Mouse (Mus musculus) liver, embryonic 15.5 days (tissue): ENCODE measurements around the gene Ranbp17. TPM values are rescaled to one million over a fixed set of nuclear protein-coding genes. Genes with fewer than 3 reads are reported as not detected.
A peak's percentile ranks its signal among the peaks of the same experiment; 100 is the strongest.
"Not testable (repeated sequence)": the region's sequence is repeated elsewhere in the genome, so short reads cannot be mapped to it uniquely, and the experiment has no call there.

ENCODE experiments used
- ATAC-seq: fragments of 200-750 bp; cut with Nextera tagmentation; 2 replicates; pipeline ENCODE4 v1.8.0; 2017; ENCODE audit warnings: moderate number of reproducible peaks, mild to moderate bottlenecking, moderate library complexity; ENCODE audit not compliant: insufficient read depth
- H3K27ac ChIP-seq: fragments of 300-500 bp; sonication (generic); replicated peaks from 2 replicates; pipeline ENCODE4 v1.5.1; 2015; ENCODE audit warnings: mild to moderate bottlenecking, inconsistent platforms
- H3K27me3 ChIP-seq: fragments of 300-500 bp; sonication (generic); 2 replicates; pipeline ENCODE4 v1.6.1; 2015; ENCODE audit warnings: mild to moderate bottlenecking, inconsistent platforms
- H3K36me3 ChIP-seq: fragments of 300-500 bp; sonication (generic); replicated peaks from 2 replicates; pipeline ENCODE4 v1.6.1; 2015; ENCODE audit warnings: moderate library complexity, mild to moderate bottlenecking, inconsistent platforms
- H3K4me1 ChIP-seq: fragments of 300-500 bp; sonication (generic); replicated peaks from 2 replicates; pipeline ENCODE4 v1.6.1; 2015; ENCODE audit warnings: inconsistent platforms
- H3K4me2 ChIP-seq: fragments of 300-500 bp; sonication (generic); 2 replicates; pipeline ENCODE4 v1.6.1; 2015; ENCODE audit warnings: moderate library complexity, mild to moderate bottlenecking, inconsistent platforms
- H3K4me3 ChIP-seq: fragments of 300-500 bp; sonication (generic); replicated peaks from 2 replicates; pipeline ENCODE4 v1.5.1; 2015; ENCODE audit warnings: mild to moderate bottlenecking, inconsistent platforms
- H3K9ac ChIP-seq: fragments of 300-500 bp; sonication (generic); 2 replicates; pipeline ENCODE4 v1.6.1; 2015; ENCODE audit warnings: moderate library complexity, mild to moderate bottlenecking, inconsistent platforms
- H3K9me3 ChIP-seq: fragments of 300-500 bp; sonication (generic); replicated peaks from 2 replicates; pipeline ENCODE4 v1.6.1; 2016; ENCODE audit warnings: inconsistent platforms
- WGBS: fragments of 180-500 bp; shearing (Covaris S2); methylation state at CpG from one replicate; pipeline ENCODE4 v1.1.7; 2015; ENCODE audit warnings: mixed read lengths; ENCODE audit not compliant: insufficient replicate concordance; 5-methylcytosine and 5-hydroxymethylcytosine counted together
- polyA plus RNA-seq: library from polyadenylated mRNA; unstranded; fragments of >200 nt; fragmentation: Nextera tagmentation; extraction: Ambion mirVana; gene quantifications from 2 replicates; pipeline ENCODE4 v1.2.1, GENCODE M21; 2015

Ranbp17 gene
- polyA plus RNA-seq, 1 experiment from 2014 or later = 2.4 TPM

DNA sequence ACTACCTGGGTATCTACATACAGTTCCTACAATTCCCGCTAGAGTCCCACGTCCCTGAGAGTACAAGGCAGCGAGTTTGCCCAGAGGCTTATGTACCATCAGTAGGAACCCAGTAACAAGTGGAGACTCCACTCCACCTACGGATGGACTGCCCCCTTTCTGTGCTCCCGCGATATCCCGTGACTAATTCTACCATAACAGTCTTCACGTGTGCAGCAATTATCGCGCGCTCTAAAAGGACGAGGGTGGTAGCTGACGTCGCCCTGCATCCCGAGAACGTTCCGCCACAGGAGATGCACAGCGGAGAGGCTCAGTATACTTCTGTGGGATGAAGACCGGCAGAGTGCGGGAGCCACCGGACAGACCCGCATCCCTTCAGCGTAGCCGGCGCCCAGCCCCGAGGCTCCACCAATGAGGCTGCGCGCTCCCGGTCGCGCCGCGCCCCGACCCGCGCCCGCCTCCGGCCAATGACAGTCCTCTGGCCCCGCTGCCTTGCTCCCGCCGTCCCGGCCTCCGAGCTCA lies 631 bp downstream of the Ranbp17 start:
- H3K27me3 ChIP-seq = no peaks in the 10 kb centered on the region
- peak; percentile 91 for ATAC-seq
- peak overlapping the region; percentile 81 for H3K4me3 ChIP-seq
- WGBS = under 1% methylated on average over 43 of the region's 43 CpGs
- peaks cover 16% of the 10 kb centered on the region for H3K4me1 ChIP-seq
- 0 out of 2 replicates have a peak overlapping the region, but pooled peaks have one; percentile 48 for H3K27ac ChIP-seq
- H3K4me2 ChIP-seq = peak overlapping the region; percentile 95
- H3K9me3 ChIP-seq = no peaks in the 10 kb centered on the region
- no peaks in the 10 kb centered on the region for H3K36me3 ChIP-seq
- H3K9ac ChIP-seq = peak overlapping the region; percentile 75

DNA sequence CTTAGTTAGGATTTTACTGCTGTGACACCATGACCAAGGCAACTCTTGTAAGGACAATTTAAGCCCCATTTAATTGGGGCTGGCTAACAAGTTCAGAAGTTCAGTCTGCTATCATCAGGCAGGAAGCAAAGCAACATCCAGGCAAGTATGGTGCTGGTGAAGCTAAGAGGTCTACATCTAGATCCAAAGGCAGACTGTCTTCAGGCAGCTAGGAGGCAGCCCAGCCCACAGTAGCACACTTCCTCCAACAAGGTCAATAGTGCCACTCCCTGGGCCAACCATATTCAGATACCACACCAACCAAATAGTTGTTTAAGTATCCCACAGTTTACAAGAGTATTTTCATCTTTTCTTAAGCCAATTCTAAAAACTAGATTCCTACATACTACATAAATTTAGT lies 4.1 kb downstream of the Ranbp17 start:
- Histone ChIP-seq H3K27me3 (no peaks in the 10 kb centered on the region), H3K27ac (no peak overlapping the region), H3K9ac (no peak overlapping the region), H3K36me3 (no peaks in the 10 kb centered on the region), H3K4me1 (peaks cover 16% of the 10 kb centered on the region), H3K4me3 (no peak overlapping the region), H3K4me2 (no peak overlapping the region), H3K9me3 (no peaks in the 10 kb centered on the region)
- no peak for ATAC-seq

DNA sequence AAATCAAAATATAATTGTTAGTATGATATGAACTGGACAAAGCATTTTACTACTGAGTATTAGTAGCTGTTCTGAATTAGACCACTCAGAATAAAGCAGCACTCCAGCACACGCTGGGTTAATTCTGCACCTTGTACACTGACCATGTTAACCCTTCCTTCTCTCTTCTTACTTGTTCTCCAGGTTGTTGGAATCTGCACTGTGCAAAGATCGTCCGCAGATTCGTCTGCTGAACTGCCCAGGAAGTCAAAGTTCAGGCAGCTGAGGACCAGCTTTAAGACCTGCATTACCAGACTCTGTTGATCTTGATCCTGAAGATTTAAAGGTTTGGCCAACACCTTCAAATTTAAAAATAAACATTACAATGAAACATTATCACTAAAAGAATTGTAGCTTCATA lies 27.8 kb downstream of the Ranbp17 start:
- H3K27me3 ChIP-seq = no peaks in the 10 kb centered on the region
- 72% methylated on average over 4 of the region's 4 CpGs for WGBS
- no peaks in the 10 kb centered on the region for H3K36me3 ChIP-seq
- H3K4me3 ChIP-seq = no peak overlapping the region
- H3K9ac ChIP-seq = no peak overlapping the region
- ATAC-seq = no peak
- no peaks in the 10 kb centered on the region for H3K4me1 ChIP-seq
- no peak overlapping the region for H3K27ac ChIP-seq
- no peaks in the 10 kb centered on the region for H3K9me3 ChIP-seq
- no peak overlapping the region for H3K4me2 ChIP-seq

DNA sequence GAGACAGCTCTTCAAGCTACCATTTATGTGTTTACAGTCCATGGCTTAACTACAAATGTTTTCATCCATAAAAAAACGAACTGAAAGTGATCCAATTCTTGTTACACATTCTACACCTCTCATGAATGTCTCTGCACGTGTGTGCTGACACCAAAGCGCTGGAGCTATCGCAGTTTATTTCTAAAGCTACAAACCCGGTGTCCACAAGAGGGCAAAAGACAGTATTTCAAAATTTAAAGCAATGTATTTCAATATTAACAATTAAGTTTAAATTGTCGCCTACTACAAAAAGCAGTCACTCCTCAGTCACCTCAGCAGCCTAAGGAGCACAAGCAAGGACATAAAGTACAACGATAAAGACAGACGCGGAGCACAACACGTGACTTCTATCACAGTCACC lies 33.1 kb downstream of the Ranbp17 start:
- H3K27me3 ChIP-seq = no peaks in the 10 kb centered on the region
- H3K27ac ChIP-seq = no peak overlapping the region
- ATAC-seq = no peak
- H3K4me3 ChIP-seq = no peak overlapping the region
- H3K9ac ChIP-seq = no peak overlapping the region
- H3K4me2 ChIP-seq = no peak overlapping the region
- no peaks in the 10 kb centered on the region for H3K9me3 ChIP-seq
- no peaks in the 10 kb centered on the region for H3K36me3 ChIP-seq
- WGBS = 78% methylated on average over 10 of the region's 10 CpGs
- H3K4me1 ChIP-seq = 0 out of 2 replicates have a peak, but pooled peaks cover 6% of the 10 kb centered on the region

DNA sequence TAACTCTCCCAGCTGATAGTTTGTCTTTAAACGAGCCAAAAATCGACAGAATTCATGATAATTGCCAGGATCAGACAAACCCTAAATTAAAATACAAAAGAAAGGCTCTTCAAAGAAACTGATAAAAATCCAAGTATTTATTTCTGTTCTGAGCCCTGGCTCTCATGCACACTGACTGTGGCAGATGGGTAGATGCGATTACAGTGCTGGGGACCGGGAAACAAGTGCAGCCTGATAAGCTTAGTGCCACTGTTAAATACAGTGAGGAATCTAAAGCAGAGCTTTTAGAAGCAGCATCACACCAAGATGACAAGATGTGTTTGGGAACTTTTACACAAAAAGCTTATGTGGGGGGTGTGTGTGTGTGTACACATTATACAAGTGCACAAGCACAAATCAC lies 34.3 kb downstream of the Ranbp17 start:
- H3K9me3 ChIP-seq = no peaks in the 10 kb centered on the region
- no peak overlapping the region; the same call in 1 of the 2 replicates for H3K4me2 ChIP-seq
- H3K27me3 ChIP-seq = no peaks in the 10 kb centered on the region
- no peak overlapping the region for H3K4me3 ChIP-seq
- ATAC-seq = no peak
- H3K27ac ChIP-seq = no peak overlapping the region
- no peaks in the 10 kb centered on the region for H3K36me3 ChIP-seq
- H3K9ac ChIP-seq = no peak overlapping the region
- WGBS = 25% methylated on average over 4 of the region's 4 CpGs
- H3K4me1 ChIP-seq = 0 out of 2 replicates have a peak, but pooled peaks cover 6% of the 10 kb centered on the region

DNA sequence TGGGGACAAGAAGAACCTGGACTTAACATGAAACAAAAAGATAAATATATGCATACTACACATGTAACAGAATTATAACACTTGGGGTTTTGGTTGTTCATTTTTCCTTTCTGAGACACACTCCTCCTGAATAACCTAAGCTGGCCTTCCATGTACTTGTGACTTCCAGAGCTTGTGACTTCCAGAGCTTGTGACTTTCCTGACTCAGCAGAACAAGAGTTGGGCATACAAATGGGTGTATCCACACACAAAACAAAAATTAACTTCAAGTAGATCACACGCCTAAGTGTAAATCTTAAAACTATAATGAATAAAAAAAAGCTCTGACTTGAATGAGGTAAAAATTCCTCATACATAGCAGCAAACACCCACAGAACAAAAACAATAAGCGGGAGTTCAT lies 36.9 kb downstream of the Ranbp17 start:
- Histone ChIP-seq H3K4me2 (no peak overlapping the region), H3K9ac (no peak overlapping the region), H3K27ac (no peak overlapping the region), H3K4me1 (0 out of 2 replicates have a peak, but pooled peaks cover 6% of the 10 kb centered on the region), H3K36me3 (no peaks in the 10 kb centered on the region), H3K27me3 (no peaks in the 10 kb centered on the region), H3K9me3 (no peaks in the 10 kb centered on the region), H3K4me3 (no peak overlapping the region)
- ATAC-seq = no peak
- 78% methylated on average over 2 of the region's 2 CpGs for WGBS

DNA sequence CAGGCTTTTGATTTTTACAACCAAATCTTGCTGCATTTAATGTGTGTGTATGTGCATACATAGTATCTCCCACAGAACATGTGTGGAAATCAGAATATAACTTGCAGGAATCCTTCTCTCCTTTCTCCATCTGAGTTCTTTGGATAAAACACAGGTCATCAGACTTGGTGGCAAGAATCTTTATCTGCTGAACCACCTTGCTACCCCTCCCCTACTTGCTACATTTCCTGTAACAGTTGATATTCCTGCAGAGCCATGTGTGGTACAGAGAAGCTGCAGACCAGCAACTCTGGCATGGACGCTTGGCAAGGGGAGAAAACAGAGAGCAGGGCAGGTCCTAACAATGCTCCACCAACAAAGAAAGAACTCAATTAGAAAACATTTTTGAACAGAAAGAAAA lies 52.4 kb downstream of the Ranbp17 start:
- peak; percentile 61 for ATAC-seq
- Histone ChIP-seq H3K9me3 (no peaks in the 10 kb centered on the region), H3K27ac (no peak overlapping the region), H3K4me3 (no peak overlapping the region), H3K27me3 (no peaks in the 10 kb centered on the region), H3K36me3 (no peaks in the 10 kb centered on the region), H3K9ac (no peak overlapping the region), H3K4me1 (peaks cover 3% of the 10 kb centered on the region; the same call in 1 of the 2 replicates), H3K4me2 (no peak overlapping the region)
- 18% methylated on average over 1 of the region's 1 CpGs for WGBS

DNA sequence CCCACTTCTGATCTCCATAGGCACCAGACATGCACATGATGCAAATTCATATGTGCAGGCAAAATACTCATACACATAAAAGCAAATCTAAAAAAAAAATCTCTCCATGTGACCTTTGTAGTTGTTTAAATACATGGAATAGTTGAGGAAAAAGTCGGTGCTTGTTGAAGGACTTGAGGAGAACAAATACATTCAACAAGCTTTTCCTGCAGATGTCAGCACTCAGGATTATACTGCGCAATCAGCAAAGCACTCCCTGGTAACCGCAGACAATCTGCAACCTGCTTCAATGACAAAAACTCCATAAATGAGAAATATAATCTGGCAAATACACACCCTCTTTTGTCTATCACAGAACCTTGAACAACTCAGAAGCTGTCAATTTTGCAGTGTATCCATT lies 59.5 kb downstream of the Ranbp17 start:
- Histone ChIP-seq H3K4me3 (no peak overlapping the region), H3K36me3 (no peaks in the 10 kb centered on the region), H3K9me3 (no peaks in the 10 kb centered on the region), H3K4me2 (no peak overlapping the region), H3K27ac (no peak overlapping the region), H3K27me3 (no peaks in the 10 kb centered on the region), H3K9ac (no peak overlapping the region), H3K4me1 (no peaks in the 10 kb centered on the region)
- WGBS = 80% methylated on average over 3 of the region's 3 CpGs
- no peak for ATAC-seq

DNA sequence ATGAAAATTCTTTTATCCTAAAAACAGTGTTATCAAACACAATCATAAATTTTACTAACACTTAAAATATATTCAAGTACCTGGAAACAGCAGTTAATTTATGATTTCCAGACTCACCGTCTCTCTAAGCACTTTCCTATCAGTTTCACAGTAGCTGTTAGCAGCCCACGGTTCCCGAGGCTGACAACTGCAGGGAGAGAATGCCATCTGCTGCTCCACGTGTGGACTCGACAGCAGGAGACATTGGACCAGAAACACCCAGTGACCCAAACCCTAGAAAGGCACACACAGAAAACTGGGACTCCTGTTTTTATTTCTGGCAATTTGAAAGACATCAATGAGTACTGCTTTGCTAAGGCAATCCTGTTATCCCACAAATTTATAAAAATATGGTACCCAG lies 79.7 kb downstream of the Ranbp17 start:
- no peak overlapping the region for H3K4me3 ChIP-seq

DNA sequence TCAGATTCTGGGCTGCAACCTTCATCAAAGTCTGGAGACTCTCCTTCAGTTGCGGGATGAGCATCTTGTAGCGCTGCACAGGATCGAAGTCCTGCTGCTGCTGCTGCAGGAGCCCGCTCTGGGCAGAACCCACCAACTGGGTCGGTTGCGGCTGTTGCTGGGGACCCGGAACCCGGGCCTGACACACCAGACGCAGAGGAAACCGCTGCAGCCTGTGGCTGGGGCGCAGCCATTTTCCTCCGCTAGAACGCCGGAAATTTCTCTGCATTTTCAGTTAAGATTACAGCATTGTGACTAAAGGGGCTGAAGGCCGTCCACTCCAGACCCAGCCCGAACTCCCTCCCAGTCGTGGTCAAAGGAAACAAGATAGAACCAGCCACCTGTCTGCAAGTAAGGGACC lies 85.3 kb downstream of the Ranbp17 start:
- not testable (repeated sequence) for H3K4me2 ChIP-seq, H3K9ac ChIP-seq, ATAC-seq, H3K36me3 ChIP-seq, H3K27me3 ChIP-seq, H3K4me3 ChIP-seq, H3K9me3 ChIP-seq, H3K4me1 ChIP-seq, H3K27ac ChIP-seq
- 82% methylated on average over 17 of the region's 17 CpGs for WGBS

More for the DNA sequence above, 79.7 kb downstream of the Ranbp17 start:
- Histone ChIP-seq H3K36me3 (no peaks in the 10 kb centered on the region), H3K27ac (no peak overlapping the region), H3K9me3 (no peaks in the 10 kb centered on the region), H3K4me2 (no peak overlapping the region), H3K27me3 (no peaks in the 10 kb centered on the region), H3K4me1 (no peaks in the 10 kb centered on the region), H3K9ac (no peak overlapping the region)
- ATAC-seq = no peak
- WGBS = 47% methylated on average over 5 of the region's 5 CpGs

DNA sequence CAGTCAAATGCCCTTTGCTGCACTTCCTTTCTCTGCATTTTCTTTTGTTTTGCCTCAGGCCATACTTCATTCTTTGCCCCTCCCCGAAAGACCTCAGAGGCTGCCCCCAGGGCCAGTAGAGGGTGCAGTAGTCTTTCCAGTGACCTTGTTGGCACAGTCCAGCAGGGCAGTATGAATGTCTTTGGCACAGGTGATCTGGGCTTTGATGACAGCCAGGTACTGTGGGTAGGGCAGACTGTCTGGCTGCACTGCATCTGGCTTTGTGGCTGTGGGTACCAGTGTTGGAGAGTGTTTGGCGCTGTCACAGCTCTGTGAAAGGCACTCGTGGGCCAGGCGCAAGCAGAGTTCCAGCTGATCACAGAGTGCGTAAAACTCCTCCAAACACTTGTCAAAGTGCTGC lies 85.8 kb downstream of the Ranbp17 start:
- H3K36me3 ChIP-seq, H3K4me2 ChIP-seq, ATAC-seq, H3K4me3 ChIP-seq, H3K9ac ChIP-seq, H3K27ac ChIP-seq, H3K4me1 ChIP-seq, H3K27me3 ChIP-seq, H3K9me3 ChIP-seq: not testable (repeated sequence)
- WGBS = 82% methylated on average over 5 of the region's 5 CpGs

DNA sequence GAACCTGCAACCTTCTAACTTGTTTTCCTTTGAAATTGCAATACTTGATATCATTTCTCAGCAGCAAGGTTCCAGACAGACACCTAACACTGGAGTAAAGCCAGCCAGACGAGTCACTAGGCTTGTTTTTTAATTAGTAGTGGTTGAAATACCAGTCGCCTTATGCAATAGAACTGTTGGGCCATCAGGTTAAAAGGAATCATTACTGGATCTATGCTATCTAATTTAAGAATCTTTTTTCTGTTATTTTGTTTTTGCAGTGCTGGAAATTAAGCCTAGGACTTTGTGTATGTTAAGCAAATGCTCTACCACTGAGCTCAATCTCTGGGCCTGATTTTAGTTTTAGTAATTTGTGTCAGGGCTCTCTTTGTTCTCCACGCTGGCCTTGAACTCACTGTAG lies 91.3 kb downstream of the Ranbp17 start:
- WGBS = 58% methylated on average over 3 of the region's 3 CpGs
- H3K4me2 ChIP-seq = no peak overlapping the region
- H3K4me1 ChIP-seq = no peaks in the 10 kb centered on the region
- no peaks in the 10 kb centered on the region for H3K27me3 ChIP-seq
- H3K36me3 ChIP-seq = no peaks in the 10 kb centered on the region
- H3K9ac ChIP-seq = no peak overlapping the region
- no peak overlapping the region for H3K27ac ChIP-seq
- H3K9me3 ChIP-seq = no peaks in the 10 kb centered on the region
- ATAC-seq = no peak
- H3K4me3 ChIP-seq = no peak overlapping the region
